Mouse (Mus musculus) gastrocnemius, postnatal 36 days (tissue): ENCODE results near the gene Themis. TPM values are rescaled to one million over a fixed set of nuclear protein-coding genes. Genes with fewer than 3 reads are reported as not detected.

Source experiments
- DNase-seq, 2 experiments: peaks; one replicate each; pipeline ENCODE4 v3.0.0; 2022
- intact Hi-C: fragments of 180-260 bp; cut with DNase I; formaldehyde crosslinking; loops from one replicate; pipeline ENCODE4 v1.15.1; 2025
- long read RNA-seq, 2 experiments: library from polyadenylated mRNA; stranded (forward); transcript quantifications; one replicate each; pipeline ENCODE4 v2.0.0; 2021
- total RNA-seq, 2 experiments: library from RNA; stranded (reverse); gene quantifications; 2 replicates each; pipeline ENCODE4 v1.2.3; 2021

Themis gene
- 1 to 10 TPM in 1 of 2 experiments, not detected in 1; 2.1 TPM for total RNA-seq
- long read RNA-seq, experiment 1 = 0 reads
- long read RNA-seq, experiment 2 = 0 reads

- no peak for DNase-seq
- intact Hi-C loops = no loop called here
Measured at GRCm38 (mm10) chr10:28668261-28668660, at the start of gene Themis. Gene Themis (plus strand): TSS chr10:28668360.

DNA sequence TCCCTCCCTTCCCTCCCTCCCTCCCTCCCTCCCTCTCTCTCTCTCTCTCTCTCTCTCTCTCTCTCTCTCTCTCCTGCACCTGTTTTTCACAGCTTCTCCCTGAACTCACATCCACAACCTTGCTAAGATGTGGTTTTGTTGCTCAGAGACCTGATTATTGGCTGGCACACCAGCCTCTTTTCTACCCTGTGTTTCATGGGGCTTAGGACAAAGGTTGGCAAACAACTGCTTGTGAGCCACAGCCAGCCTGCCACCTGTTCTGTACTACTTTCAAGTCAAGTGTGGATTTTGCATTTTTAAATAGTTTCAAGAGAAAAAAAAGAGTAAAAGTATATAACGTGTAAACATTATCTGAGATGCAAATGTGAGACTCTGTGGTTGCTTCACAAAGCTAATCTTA, 48.7 kb upstream of the Themis start:
- intact Hi-C loops = no loop called here
- no peak for DNase-seq

GRCm38 (mm10) chr10:28636096-28636495, 32.1 kb upstream of the Themis start:
- intact Hi-C loops = no loop called here
- DNase-seq = no peak

GRCm38 (mm10) chr10:28641887-28642286, 26.3 kb upstream of the Themis start:
- intact Hi-C loops = no loop called here
- no peak for DNase-seq

GRCm38 (mm10) chr10:28647855-28648254, 20.3 kb upstream of the Themis start:
- intact Hi-C loops = no loop called here
- no peak for DNase-seq

- no peak for DNase-seq
- intact Hi-C loops = no loop called here
Measured at GRCm38 (mm10) chr10:28649109-28649899, 18.9 kb upstream of the Themis start.

- DNase-seq = no peak
Measured at GRCm38 (mm10) chr10:28649900-28650160, 18.3 kb upstream of the Themis start.

GRCm38 (mm10) chr10:28651910-28652309, 16.2 kb upstream of the Themis start:
- intact Hi-C loops = no loop called here
- DNase-seq = no peak

More at GRCm38 (mm10) chr10:28649900-28650160, 18.3 kb upstream of the Themis start:
- intact Hi-C loops = no loop called here

GRCm38 (mm10) chr10:28654733-28655132, 13.4 kb upstream of the Themis start:
- DNase-seq = no peak
- intact Hi-C loops = no loop called here

- intact Hi-C loops = no loop called here
- DNase-seq = no peak
Measured at GRCm38 (mm10) chr10:28665141-28665540, 3.0 kb upstream of the Themis start.

- intact Hi-C loops = no loop called here
- DNase-seq = no peak
Measured at GRCm38 (mm10) chr10:28673931-28674330, 5.8 kb downstream of the Themis start.

DNA sequence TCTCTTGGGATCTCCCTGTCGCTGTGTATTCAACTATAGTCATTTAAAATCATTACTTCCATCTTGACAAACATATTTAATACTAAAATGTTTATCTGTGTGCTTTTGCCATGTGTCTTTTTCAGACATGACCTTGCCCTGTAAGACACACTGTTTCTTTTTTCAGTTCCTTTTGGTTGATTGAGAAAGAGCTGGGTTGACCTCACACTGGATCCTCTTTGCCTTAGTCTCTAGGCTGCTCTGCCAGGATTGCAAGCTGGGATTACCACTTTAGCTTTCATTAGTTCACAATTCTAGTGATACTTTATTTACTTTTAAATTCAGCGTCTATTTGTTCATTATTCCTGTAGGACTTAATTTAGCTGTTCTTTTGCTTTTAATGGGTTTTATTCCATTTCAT, 7.2 kb downstream of the Themis start:
- no peak for DNase-seq
- intact Hi-C loops = no loop called here

DNA sequence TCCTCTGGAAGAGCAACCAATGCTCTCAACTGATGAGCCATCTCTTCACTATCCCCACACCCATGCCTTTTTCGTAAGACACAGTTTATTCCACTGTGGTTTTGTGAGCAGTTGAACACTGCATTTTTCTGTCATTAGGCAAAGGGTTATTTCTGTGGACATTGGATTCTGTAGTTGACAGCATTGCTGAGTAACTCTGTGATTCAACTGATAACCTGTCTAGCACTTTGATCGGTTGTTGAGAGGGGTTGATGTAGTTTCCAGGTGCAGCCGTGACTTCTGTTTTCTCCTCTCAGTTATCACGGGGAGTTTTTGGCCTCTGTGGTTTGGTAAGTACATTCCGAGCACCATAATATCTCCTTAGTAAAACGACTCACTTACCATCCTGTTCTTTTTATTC, 26.8 kb downstream of the Themis start:
- no peak for DNase-seq
- intact Hi-C loops = no loop called here

GRCm38 (mm10) chr10:28696032-28696431, 27.9 kb downstream of the Themis start:
- intact Hi-C loops = no loop called here
- DNase-seq = no peak

- intact Hi-C loops = no loop called here
- no peak for DNase-seq
Measured at GRCm38 (mm10) chr10:28698175-28698574, 30.0 kb downstream of the Themis start.

GRCm38 (mm10) chr10:28721828-28722227, 53.7 kb downstream of the Themis start:
- intact Hi-C loops = no loop called here
- DNase-seq = no peak

DNA sequence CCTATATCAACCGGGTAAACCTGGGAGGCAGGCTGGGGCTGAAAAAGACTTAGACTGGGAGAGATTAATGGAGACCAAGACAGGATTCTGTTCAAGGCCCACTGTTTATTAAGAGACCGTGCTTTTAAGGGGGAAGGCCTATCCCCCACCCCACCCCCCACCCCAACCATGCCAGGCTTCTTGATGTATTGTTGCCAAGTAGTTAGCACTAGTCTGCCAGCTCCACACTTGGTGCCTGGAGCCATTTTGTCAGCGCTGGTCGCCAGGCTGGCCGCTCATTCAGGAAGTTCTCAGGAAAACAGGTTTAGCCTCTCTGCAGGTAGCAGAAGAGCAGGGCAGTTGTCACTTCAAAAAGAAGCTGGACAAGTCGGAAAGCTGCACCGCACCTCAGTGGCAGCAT, 55.1 kb downstream of the Themis start:
- DNase-seq = no peak
- intact Hi-C loops = no loop called here

GRCm38 (mm10) chr10:28730122-28730521, 62.0 kb downstream of the Themis start:
- no peak for DNase-seq
- intact Hi-C loops = loop anchor here (10.0 kb wide), 1 partner anchor 245 kb away; no protein-coding TSS in a partner anchor

- DNase-seq = no peak
- intact Hi-C loops = loop anchor here (10.0 kb wide), 1 partner anchor 253 kb away; no protein-coding TSS in a partner anchor
Measured at GRCm38 (mm10) chr10:28737953-28738352, 69.8 kb downstream of the Themis start.

DNA sequence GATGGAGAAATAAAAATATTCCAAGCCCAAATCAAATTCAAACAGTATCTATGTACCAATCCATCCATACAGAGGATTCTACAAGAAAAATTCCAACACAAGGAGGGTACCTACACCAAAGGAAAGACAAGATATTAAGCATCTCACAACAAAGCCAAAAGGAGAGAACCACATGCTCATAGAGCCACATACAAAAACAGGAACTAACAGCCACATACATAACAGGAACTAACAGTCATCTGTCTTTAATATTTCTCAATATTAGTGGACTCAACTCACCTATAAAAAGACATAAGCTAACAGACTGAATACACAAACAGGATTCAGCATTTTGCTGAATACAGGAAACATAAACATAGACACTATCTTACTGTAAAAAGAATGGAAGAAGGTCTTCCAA, 78.3 kb downstream of the Themis start:
- no peak for DNase-seq
- intact Hi-C loops = no loop called here

DNA sequence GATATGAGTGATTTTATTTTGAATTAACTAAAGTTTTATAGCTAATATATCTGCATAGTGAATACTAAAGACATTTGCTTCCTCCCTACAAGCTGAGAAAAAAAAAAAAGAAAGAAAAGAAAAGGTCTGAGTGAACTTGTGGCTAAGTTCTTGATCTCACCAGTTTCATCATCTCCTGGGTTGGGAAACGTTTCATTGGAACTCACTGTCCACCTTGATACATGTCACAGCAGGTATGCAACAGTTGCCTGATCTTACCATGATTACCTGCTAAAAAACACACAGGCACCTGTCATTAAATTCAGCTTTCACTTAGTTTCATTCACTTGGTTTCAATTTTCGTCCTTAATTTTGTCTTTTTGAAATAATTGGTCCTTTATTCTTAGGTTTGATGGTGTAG, 85.2 kb downstream of the Themis start:
- intact Hi-C loops = no loop called here
- no peak for DNase-seq

- intact Hi-C loops = no loop called here
- no peak for DNase-seq
Measured at GRCm38 (mm10) chr10:28754927-28755326, 86.8 kb downstream of the Themis start.
